Mouse (Mus musculus) frontal cortex, adult 2 months (tissue): ENCODE measurements at regions not wholly inside any gene's neighbourhood (a gene's known extent, or its start where the extent isn't known, plus 50 kb on each side); places are given as distances from the start of the nearest gene placed in this dataset.
A peak's percentile ranks its signal among the peaks of the same experiment; 100 is the strongest.

Experiments
- DNase-seq, 2 experiments: peaks; one replicate each; pipeline ENCODE4 v3.0.0; 2022; ENCODE audit warnings: low spot score in 1 of 2; ENCODE audit errors: extremely low spot score in 1 of 2

- peak in 1 of 2 experiments; percentile 10 for DNase-seq
These were observed 270.1 kb downstream of the Mid1ip1 start for GRCm38 (mm10) chrX:10984894-10985293.

GRCm38 (mm10) chrX:10991871-10992210 is 277.0 kb downstream of the Mid1ip1 start:
- DNase-seq = no peak

- peak; percentile 14 to 48 for DNase-seq
These were observed 277.6 kb downstream of the Mid1ip1 start for GRCm38 (mm10) chrX:10992211-10993004.

- DNase-seq = peak in 1 of 2 experiments; percentile 4
These were observed 278.2 kb downstream of the Mid1ip1 start for GRCm38 (mm10) chrX:10993005-10993377.

GRCm38 (mm10) chrX:10994910-10995309 is 280.1 kb downstream of the Mid1ip1 start:
- no peak for DNase-seq

GRCm38 (mm10) chrX:11001180-11001579 is 286.4 kb downstream of the Mid1ip1 start:
- no peak for DNase-seq

GRCm38 (mm10) chrX:11039278-11039677 is 259.8 kb upstream of the H2al1a start:
- DNase-seq = no peak

GRCm38 (mm10) chrX:11046769-11047168 is 252.3 kb upstream of the H2al1a start:
- DNase-seq = no peak

- DNase-seq = no peak
These were observed 216.9 kb upstream of the H2al1a start for GRCm38 (mm10) chrX:11082171-11082570.

GRCm38 (mm10) chrX:11082845-11083244 is 216.2 kb upstream of the H2al1a start:
- DNase-seq = no peak

- DNase-seq = no peak
These were observed 212.6 kb upstream of the H2al1a start for GRCm38 (mm10) chrX:11086257-11087072.

GRCm38 (mm10) chrX:11087913-11088312 is 211.1 kb upstream of the H2al1a start:
- DNase-seq = peak in 1 of 2 experiments; percentile 53

GRCm38 (mm10) chrX:11088506-11088905 is 210.6 kb upstream of the H2al1a start:
- DNase-seq = no peak

GRCm38 (mm10) chrX:11090432-11090831 is 208.6 kb upstream of the H2al1a start:
- DNase-seq = peak in 1 of 2 experiments; percentile 8

GRCm38 (mm10) chrX:11097581-11098254 is 201.3 kb upstream of the H2al1a start:
- DNase-seq = no peak

- DNase-seq = no peak
These were observed 200.7 kb upstream of the H2al1a start for GRCm38 (mm10) chrX:11098366-11098765.

GRCm38 (mm10) chrX:11099146-11100087 is 199.6 kb upstream of the H2al1a start:
- DNase-seq = peak; percentile 18 to 51

- DNase-seq = peak in 1 of 2 experiments; percentile 42
These were observed 198.1 kb upstream of the H2al1a start for GRCm38 (mm10) chrX:11100935-11101334.

- DNase-seq = no peak
These were observed 167.8 kb upstream of the H2al1a start for GRCm38 (mm10) chrX:11131253-11131652.

- no peak for DNase-seq
These were observed 159.1 kb upstream of the H2al1a start for GRCm38 (mm10) chrX:11139971-11140421.
